Mouse (Mus musculus) megakaryocyte, adult 5-6 weeks (primary cell): ENCODE data around the gene Nfkbil1. TPM values are rescaled to one million over a fixed set of nuclear protein-coding genes. Genes with fewer than 3 reads are reported as not detected.
"Not testable (repeated sequence)": the region's sequence is repeated elsewhere in the genome, so short reads cannot be mapped to it uniquely, and the experiment has no call there.

Experiments used
- ATAC-seq: 2 replicates; pipeline ENCODE4 v1.8.0; 2016; ENCODE audit warnings: mild to moderate bottlenecking, inconsistent platforms; ENCODE audit not compliant: poor library complexity, severe bottlenecking
- total RNA-seq, 2 experiments: library from RNA; stranded (forward) in 1 of 2; stranded (reverse) in 1 of 2; fragments of 153-499, 151-499 nt in 1 of 2; fragments of 221-1000, 200-1000 nt in 1 of 2; gene quantifications; 2 replicates each; pipeline versions ENCODE4 v1.2.3 to v1.2.4; 2015 to 2017

The Nfkbil1 gene
- total RNA-seq, 2 experiments from 2014 or later = 2.2 to 10.2 TPM

GRCm38 (mm10) chr17:35237504-35237903 lies 1.9 kb upstream of the Nfkbil1 start:
- no peak for ATAC-seq

- no peak for ATAC-seq
Observed at GRCm38 (mm10) chr17:35236996-35237395, 1.4 kb upstream of the Nfkbil1 start.

GRCm38 (mm10) chr17:35236390-35236746 lies 776 bp upstream of the Nfkbil1 start:
- ATAC-seq = peak; percentile 70

DNA sequence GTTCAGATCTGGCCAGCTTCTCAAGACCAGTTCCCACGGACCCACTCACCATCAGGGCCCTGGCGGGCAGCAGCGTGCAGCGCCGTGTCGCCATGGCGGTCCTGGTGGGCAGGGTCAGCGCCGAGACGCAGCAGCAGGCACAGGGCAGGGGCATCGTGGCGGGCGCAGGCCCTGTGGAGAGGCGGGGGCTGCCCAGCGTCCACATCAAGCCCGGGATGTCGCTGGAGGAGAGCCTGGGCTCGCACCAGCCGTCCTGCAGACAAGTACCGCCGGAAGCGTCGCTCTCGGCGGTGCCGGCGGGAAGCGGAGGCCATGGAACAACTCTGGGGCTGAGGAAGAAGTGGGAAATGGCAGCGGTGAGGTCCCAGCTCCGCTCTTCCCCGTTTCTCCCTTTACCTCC lies 689 bp downstream of the Nfkbil1 start:
- no peak for ATAC-seq

DNA sequence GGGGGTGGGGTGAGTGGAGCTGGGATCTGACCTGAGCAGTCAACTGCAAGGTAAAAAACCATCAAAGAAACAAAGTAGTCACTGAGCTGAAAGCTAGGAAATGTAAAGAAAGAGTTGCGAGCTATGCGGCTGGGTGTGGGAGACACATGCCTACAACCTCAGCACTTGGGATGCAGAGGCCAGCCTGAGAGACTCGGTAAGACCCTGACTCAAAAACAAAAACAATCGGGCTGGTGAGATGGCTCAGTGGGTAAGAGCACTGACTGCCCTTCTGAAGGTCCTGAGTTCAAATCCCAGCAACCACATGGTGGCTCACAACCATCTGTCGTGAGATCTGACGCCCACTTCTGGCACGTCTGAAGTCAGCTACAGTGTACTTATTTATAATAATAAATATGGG lies 1.5 kb downstream of the Nfkbil1 start:
- ATAC-seq = not testable (repeated sequence)

GRCm38 (mm10) chr17:35233114-35233980 lies 2.2 kb downstream of the Nfkbil1 start, which contains the start of gene Atp6v1g2:
Gene Atp6v1g2 (plus strand): TSS chr17:35233660.
- no peak for ATAC-seq

GRCm38 (mm10) chr17:35232659-35233058 lies 2.9 kb downstream of the Nfkbil1 start:
- no peak for ATAC-seq

- peak; percentile 31 for ATAC-seq
Observed at GRCm38 (mm10) chr17:35232043-35232442, 3.5 kb downstream of the Nfkbil1 start.

DNA sequence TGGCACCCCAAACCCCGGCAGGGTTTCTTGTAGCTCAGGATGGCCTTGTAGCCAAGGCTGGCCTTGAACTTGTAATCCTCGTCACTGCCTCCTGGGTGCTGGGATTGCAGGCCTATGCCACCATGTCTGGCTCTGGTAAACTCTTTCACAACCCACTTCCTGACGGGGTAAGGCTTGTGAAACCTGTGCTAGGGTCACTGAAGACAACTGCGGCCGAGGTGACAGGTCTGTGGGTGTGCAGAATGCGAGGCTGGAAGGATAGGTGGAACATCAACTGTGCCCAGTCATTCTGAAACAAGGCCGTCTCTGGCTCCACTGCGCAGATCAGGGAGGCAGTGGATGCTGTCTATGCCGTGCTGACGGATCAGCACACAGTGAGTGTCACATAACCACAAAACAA lies 4.6 kb downstream of the Nfkbil1 start:
- peak; percentile 63 for ATAC-seq

DNA sequence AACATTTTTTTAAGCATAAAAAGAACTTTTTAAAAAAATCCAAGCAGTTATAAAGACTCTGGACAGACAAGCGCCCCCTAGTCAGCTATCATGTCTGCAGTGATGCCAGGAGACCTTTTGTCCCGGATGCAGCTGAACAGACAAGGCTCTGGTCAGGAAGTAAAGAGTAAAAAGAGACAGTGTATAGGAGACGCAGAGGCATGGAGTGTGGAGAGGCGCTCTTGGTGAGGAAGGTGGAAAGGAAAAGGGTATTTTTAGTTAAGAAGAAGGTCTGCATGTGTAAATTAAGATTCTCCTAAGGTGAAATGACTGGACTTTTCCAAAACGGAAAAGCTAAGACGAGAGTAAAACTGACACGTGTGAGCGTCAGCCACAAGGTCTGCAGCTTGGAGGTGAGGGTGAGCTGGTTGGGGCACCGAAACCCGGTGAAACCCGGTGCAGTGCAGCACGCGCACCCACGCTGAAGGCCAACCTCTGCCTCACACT lies 9.0 kb downstream of the Nfkbil1 start:
- no peak for ATAC-seq

DNA sequence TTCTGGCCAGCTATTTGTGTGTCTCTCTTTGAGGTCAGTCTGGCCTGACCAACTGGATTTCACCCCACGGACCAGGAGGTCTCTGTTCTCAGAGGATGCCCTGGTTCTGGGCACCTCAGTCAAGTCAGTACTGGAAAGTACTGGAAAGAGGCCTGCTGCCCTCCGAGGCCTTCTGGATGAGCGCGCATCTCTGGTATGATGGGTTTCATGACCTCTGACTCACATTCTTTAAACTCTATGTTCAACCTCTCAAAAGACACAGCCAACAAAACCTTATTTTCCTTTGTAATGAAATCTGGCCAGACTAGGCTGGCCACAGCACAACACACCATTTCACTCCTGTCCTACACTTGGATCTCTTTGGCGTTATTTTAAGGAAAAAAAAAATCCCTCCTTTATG lies 10.1 kb downstream of the Nfkbil1 start:
- ATAC-seq = no peak

DNA sequence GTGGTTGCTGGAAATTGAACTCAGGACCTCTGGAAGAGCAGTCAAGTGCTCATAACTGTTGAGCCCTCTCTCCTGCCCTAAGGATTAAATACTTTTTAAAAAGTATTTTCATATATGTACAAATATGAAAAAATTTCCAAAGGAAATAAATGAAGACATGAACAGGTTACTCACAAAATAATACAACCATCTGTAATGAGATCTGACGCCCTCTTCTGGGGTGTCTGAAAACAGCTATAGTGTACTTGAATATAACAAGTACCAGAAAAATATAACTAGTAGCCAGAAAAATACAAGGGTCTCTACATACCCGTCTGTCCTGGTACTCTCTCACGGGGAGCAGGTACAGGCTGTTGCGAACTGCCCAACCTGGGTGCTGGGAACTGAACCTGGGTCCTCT lies 11.0 kb downstream of the Nfkbil1 start:
- no peak for ATAC-seq

- peak; percentile 59 for ATAC-seq
Observed at GRCm38 (mm10) chr17:35222299-35222698, 13.3 kb downstream of the Nfkbil1 start.

- ATAC-seq = peak; percentile 11; the same call in 1 of the 2 replicates
Observed at GRCm38 (mm10) chr17:35220156-35220952, 15.2 kb downstream of the Nfkbil1 start, which contains the start of gene Gm16181. Gene Gm16181 (plus strand): TSS chr17:35220834.

DNA sequence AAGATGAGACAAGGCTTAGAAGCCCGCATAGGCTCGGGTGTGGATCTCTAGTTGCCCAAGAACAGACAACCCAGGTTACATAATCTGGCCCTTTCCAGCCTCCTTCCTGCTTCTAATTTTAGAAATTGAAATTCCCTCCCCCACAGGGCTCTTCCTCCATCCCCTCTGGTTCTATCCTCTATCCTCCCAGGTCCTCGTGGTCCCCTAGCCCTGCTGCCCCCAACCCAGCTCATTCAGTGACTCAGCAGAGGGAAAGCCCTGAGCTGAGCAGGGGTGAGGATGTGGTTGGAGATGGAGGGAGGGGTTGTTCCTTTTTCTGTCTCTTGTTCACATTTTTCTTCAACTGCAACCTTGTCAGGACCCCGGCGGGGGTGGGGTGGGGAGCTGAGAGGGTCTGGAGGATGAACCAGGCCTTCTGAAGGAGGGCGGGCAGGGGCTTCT lies 16.0 kb downstream of the Nfkbil1 start:
- ATAC-seq = peak; percentile 68

DNA sequence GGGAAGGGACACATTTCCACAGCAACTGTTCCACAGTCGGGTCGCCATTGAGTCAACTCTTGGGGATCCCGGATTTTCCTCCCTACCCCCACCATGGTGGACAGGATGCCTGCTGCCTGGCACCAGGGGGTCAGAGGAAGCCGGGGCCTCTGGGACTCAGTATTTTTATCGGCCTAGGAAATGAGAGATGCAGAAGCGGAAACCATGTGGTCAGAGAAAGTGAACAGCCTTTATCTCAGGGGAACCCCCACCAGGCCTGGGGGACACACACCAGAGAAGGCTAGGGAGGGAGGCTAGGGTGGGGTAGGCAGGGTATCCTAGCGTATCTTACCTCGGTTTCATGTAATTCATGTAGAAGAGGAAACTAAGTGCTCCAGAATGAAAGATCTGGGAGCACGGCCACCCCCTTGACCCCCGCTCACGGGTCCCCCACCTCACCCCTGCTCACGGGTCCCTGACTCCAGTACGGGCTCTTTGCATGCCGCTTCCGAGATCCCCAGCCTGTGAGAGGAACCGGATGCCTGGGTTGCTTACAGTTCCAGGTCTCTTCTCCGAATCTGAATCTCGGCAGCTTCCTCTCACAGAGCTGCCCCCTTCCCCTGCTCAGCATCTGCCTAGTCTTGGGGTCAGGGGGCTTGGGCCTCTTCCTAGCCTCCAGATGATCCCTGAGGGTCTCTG lies 16.9 kb downstream of the Nfkbil1 start:
- peak; percentile 36 for ATAC-seq

DNA sequence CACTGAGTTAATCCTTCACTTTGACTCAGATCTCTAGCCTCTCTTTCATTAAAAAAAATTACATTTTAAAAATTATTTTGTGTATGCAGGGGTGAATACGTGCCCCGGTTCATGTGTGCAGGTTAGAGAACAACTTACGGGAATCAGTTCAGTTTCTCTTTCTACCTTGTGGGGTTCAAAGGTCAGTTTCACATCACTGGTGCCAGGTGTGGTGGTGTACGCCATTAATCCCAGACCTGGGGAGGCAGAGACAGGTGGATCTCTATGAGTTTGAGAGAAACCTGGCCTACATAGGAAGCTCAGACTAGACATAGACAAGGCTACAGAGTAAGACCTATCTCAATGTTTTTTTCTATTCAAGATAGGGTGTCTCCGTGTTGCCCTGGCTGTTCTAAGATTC lies 22.5 kb downstream of the Nfkbil1 start:
- ATAC-seq = no peak

- no peak for ATAC-seq
Observed at GRCm38 (mm10) chr17:35210593-35210992, 25.0 kb downstream of the Nfkbil1 start.

DNA sequence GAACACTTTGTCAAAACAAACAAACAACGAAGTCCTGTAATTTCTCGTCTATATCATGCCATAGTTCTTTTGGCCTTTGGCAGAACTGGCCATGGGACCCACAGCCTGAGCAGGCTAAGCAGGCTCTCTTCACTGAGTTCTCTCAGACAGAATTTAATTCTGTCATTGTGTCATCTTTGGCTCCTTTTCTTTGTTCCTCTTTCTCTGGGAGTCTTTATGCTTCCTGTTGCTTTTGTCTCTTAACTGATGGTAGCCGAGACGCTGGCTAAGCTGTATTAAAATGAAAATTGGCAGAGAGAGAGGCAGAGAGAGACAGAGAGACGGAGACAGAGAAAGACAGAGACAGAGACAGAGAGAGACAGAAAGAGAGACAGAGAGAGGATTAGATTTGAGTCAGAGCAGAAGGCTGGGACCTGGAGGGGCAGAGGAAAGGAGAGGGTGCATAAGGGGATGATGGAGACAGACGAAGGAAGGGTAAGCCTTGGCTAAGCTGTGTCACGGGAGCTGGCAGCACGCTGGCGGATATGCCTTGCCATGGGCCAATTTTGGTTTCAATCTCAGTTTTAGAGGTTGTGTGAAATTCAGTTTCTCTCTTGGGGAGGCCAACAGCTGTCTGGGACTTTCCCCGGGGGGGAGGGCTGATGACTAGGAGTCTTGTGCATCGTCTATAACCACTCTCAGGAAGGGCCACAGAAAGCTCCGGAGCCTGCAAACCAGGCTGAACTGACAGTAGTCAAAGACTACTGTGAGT lies 25.6 kb downstream of the Nfkbil1 start:
- peak; percentile 79 for ATAC-seq

DNA sequence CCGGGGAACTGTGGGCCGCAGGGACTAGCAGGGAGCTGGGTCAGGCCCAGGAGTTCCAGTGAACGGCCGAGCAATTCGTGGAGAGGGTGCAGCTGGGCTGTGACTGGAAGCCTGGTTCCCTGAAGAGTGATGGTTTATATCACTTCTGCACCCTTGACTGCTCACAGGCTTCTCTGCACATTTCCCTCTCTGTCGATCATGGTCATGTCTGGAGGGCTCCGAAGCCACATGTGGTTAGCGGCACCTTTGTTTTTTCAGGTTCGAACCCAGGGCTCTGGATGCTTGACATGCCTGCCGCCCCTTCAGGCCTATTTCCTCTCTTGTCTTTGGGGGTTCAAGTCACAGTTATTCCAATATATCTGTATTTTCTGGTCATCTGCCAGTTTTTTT lies 30.2 kb downstream of the Nfkbil1 start:
- no peak for ATAC-seq
